Comparison of ENCODE assay signal across 9 mouse cellular contexts in the genomic region with DNA sequence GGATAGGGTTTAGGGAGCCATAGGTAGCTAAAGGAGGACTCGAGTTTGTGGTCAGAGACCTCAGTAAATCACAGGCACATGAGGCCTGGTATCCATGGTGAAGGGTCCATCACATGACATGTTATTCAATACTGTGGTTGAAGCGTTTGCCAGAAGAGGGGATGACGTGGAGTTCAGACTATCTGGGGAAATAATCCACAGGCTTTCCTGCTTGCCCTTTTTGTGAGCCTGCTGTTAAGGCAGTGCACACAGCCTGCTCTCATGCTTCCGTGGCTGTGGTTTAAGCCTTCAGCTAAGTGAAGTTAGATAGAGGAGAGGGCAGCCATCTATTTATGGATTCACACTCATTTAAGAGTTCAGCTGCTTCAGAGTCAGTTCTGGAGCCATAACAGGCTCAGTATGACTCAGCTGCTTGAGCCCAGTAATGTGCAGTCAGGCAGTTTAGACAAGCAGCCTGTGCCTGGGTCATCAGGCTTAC.
DNase-seq lines count a peak whose midpoint lies in the region; ATAC-seq and TF ChIP-seq lines count a peak whose summit lies in the region.
"Had no signal": no experiment of that assay in that cellular context is flagged by ENCODE, and none has a peak within 500 bp of the region (broad histone marks: within the 10 kb centered on the region; RNA-seq: fewer than 3 reads in every experiment).

No protein-coding gene starts in this region.

- H3K79me3 ChIP-seq in C2C12 (ENCODE audit: low read depth): no peaks in the 10 kb centered on the region

- ATAC-seq in kidney, embryonic 15.5 days (replicated peaks; ENCODE audit: low FRiP score): no peak
- no peak for ATAC-seq in midbrain, embryonic 11.5 days (ENCODE audit: low FRiP score)

- no peak overlapping the region for H3K9ac ChIP-seq in kidney, embryonic 15.5 days
- H3K9ac ChIP-seq in midbrain, embryonic 11.5 days (ENCODE audit: low read length): no peak overlapping the region

- H3K9me3 ChIP-seq in kidney, embryonic 15.5 days (replicated peaks): no peaks in the 10 kb centered on the region
- no peaks in the 10 kb centered on the region for H3K9me3 ChIP-seq in midbrain, embryonic 11.5 days (ENCODE audit: control insufficient read depth, low read length)

- no peaks in the 10 kb centered on the region for H3K27me3 ChIP-seq in kidney, embryonic 15.5 days
- H3K27me3 ChIP-seq in C2C12 (ENCODE audit: control insufficient read depth, insufficient read depth, insufficient read length): no peaks in the 10 kb centered on the region
- no peaks in the 10 kb centered on the region for H3K27me3 ChIP-seq in midbrain, embryonic 11.5 days (ENCODE audit: control insufficient read depth, insufficient read depth, low read length)

- no peaks in the 10 kb centered on the region for H3K4me1 ChIP-seq in kidney, embryonic 15.5 days
- H3K4me1 ChIP-seq in midbrain, embryonic 11.5 days (ENCODE audit: control insufficient read depth, insufficient read depth, low read length): no peaks in the 10 kb centered on the region

- H3K36me3 ChIP-seq in kidney, embryonic 15.5 days: peaks cover 51% of the 10 kb centered on the region
- H3K36me3 ChIP-seq in C2C12 (ENCODE audit: control insufficient read depth, insufficient read depth): peaks cover 11% of the 10 kb centered on the region
- H3K36me3 ChIP-seq in midbrain, embryonic 11.5 days (ENCODE audit: control insufficient read depth, insufficient read depth, low read length): peaks cover 7% of the 10 kb centered on the region

- H3K79me2 ChIP-seq in C2C12 (ENCODE audit: control insufficient read depth, insufficient read depth): no peaks in the 10 kb centered on the region

- H3K4me3 ChIP-seq in kidney, embryonic 15.5 days (replicated peaks): no peak overlapping the region
- no peak overlapping the region for H3K4me3 ChIP-seq in C2C12 (ENCODE audit: insufficient read depth, poor library complexity, severe bottlenecking)
- H3K4me3 ChIP-seq in midbrain, embryonic 11.5 days (ENCODE audit: low read depth, low read length): no peak overlapping the region

- 39% methylated on average over 4 of the region's 4 CpGs for WGBS in kidney, embryonic 15.5 days
- 81% methylated on average over 4 of the region's 4 CpGs for WGBS in midbrain, embryonic 11.5 days

- no peak overlapping the region for H3K4me2 ChIP-seq in kidney, embryonic 15.5 days
- no peak overlapping the region for H3K4me2 ChIP-seq in midbrain, embryonic 11.5 days

- peak; percentile 10 for DNase-seq in kidney, adult 9 months
- peak; percentile 32 for DNase-seq in c-Kit-positive CD71-negative TER-119-negative erythroid progenitor cells, embryonic 14.5 days (ENCODE audit: low read depth)
- DNase-seq in heart, postnatal 4 days: peak; percentile 38
- no peak for DNase-seq in midbrain, embryonic 11.5 days (ENCODE audit: low spot score, missing footprints)
- no peak for DNase-seq in thymus, postnatal 0 days (ENCODE audit: low spot score)
- no peak for DNase-seq in thymus, adult 18-20 months
- DNase-seq: kidney, postnatal 14 days had no signal

- H3ac ChIP-seq in C2C12 (ENCODE audit: control insufficient read depth, insufficient read length, low read depth): no peak overlapping the region

- no peak overlapping the region for H3K27ac ChIP-seq in kidney, embryonic 15.5 days
- no peak overlapping the region for H3K27ac ChIP-seq in midbrain, embryonic 11.5 days (ENCODE audit: low read depth, low read length)

- TF ChIP-seq CTCF in C2C12 (IDR thresholded peaks at IDR 0.05; ENCODE audit: control insufficient read depth, insufficient read depth, insufficient read length): no peak

TF ChIP-seq in C2C12, 6 proteins besides CTCF, POLR2A, EP300 and RAD21:
- TF ChIP-seq MYOG (IDR thresholded peaks at IDR 0.05; ENCODE audit: control insufficient read depth, extremely low read depth, insufficient read length) (no peak), MAX (IDR thresholded peaks at IDR 0.05) (peak; percentile 72), MYOD1 (IDR thresholded peaks at IDR 0.05; ENCODE audit: control insufficient read depth, insufficient read length, low read depth) (peak; percentile 38), USF1 (IDR thresholded peaks at IDR 0.05; ENCODE audit: low read depth) (peak; percentile 99), FOSL1 (IDR thresholded peaks at IDR 0.05; ENCODE audit: insufficient read depth, low read length, poor library complexity, severe bottlenecking) (peak; percentile 4), CEBPB (IDR thresholded peaks at IDR 0.05; ENCODE audit: low read depth) (no peak)

Comparison
In these comparisons a context has a peak if more than half of its experiments do, and no peak if none do; other contexts are left out.
1. DNase-seq: peak in kidney, adult 9 months (single experiment), c-Kit-positive CD71-negative TER-119-negative erythroid progenitor cells, embryonic 14.5 days (single experiment) and heart, postnatal 4 days (single experiment); none in midbrain, embryonic 11.5 days (single experiment), thymus, postnatal 0 days (single experiment) and thymus, adult 18-20 months (0 of 2).